Mouse (Mus musculus) urinary bladder, adult 18-20 months (tissue): ENCODE measurements around the gene Nop2.

Source experiments
- DNase-seq, 2 experiments: peaks; one replicate each; pipeline ENCODE4 v3.0.0; 2022; ENCODE audit warnings: low spot score in 2 of 2, mixed read lengths in 2 of 2

The Nop2 gene

GRCm38 (mm10) chr6:125109371-125109770, 22.3 kb upstream of the Nop2 start:
- DNase-seq = no peak

GRCm38 (mm10) chr6:125110927-125111326, 20.8 kb upstream of the Nop2 start:
- no peak for DNase-seq

GRCm38 (mm10) chr6:125112553-125112952, 19.2 kb upstream of the Nop2 start:
- no peak for DNase-seq

GRCm38 (mm10) chr6:125119387-125119786, 12.3 kb upstream of the Nop2 start:
- no peak for DNase-seq

GRCm38 (mm10) chr6:125128724-125129123, 3.0 kb upstream of the Nop2 start:
- no peak for DNase-seq

GRCm38 (mm10) chr6:125129710-125130402, 1.9 kb upstream of the Nop2 start:
- no peak for DNase-seq

GRCm38 (mm10) chr6:125132470-125132869, 761 bp downstream of the Nop2 start:
- no peak for DNase-seq

- DNase-seq = no peak
Measured at GRCm38 (mm10) chr6:125137002-125137671, 5.4 kb downstream of the Nop2 start.

- DNase-seq = no peak
Measured at GRCm38 (mm10) chr6:125139747-125140146, 8.0 kb downstream of the Nop2 start.

- no peak for DNase-seq
Measured at GRCm38 (mm10) chr6:125142436-125142835, 10.7 kb downstream of the Nop2 start.

GRCm38 (mm10) chr6:125143128-125143527, 11.4 kb downstream of the Nop2 start:
- DNase-seq = no peak

- no peak for DNase-seq
Measured at GRCm38 (mm10) chr6:125143904-125144303, 12.2 kb downstream of the Nop2 start.

GRCm38 (mm10) chr6:125145001-125145400, 13.3 kb downstream of the Nop2 start, which contains the start of gene Iffo1:
Iffo1 (plus strand) TSS chr6:125145241.
- peak in 1 of 2 experiments; percentile 70 for DNase-seq

GRCm38 (mm10) chr6:125145479-125145951, 13.8 kb downstream of the Nop2 start:
- no peak for DNase-seq

- DNase-seq = no peak
Measured at GRCm38 (mm10) chr6:125146148-125146547, 14.4 kb downstream of the Nop2 start.

- DNase-seq = no peak
Measured at GRCm38 (mm10) chr6:125146797-125147196, 15.1 kb downstream of the Nop2 start.

GRCm38 (mm10) chr6:125147329-125147728, 15.6 kb downstream of the Nop2 start:
- DNase-seq = no peak

GRCm38 (mm10) chr6:125148251-125148925, 16.7 kb downstream of the Nop2 start:
- no peak for DNase-seq

GRCm38 (mm10) chr6:125148926-125149568, 17.3 kb downstream of the Nop2 start:
- DNase-seq = no peak

- DNase-seq = no peak
Measured at GRCm38 (mm10) chr6:125149569-125149950, 17.9 kb downstream of the Nop2 start.

- peak in 1 of 2 experiments; percentile 64 for DNase-seq
Measured at GRCm38 (mm10) chr6:125152212-125153017, 20.7 kb downstream of the Nop2 start.
